Mouse (Mus musculus) liver, embryonic 16.5 days (tissue): ENCODE results near the gene Cntd1. TPM values are rescaled to one million over a fixed set of nuclear protein-coding genes. Genes with fewer than 3 reads are reported as not detected.

Experiments
- ATAC-seq: fragments of 200-750 bp; cut with Nextera tagmentation; 2 replicates; pipeline ENCODE4 v1.8.0; 2017; ENCODE audit warnings: low read depth, mild to moderate bottlenecking, moderate number of reproducible peaks, moderate library complexity
- H3K27ac ChIP-seq: fragments of 300-500 bp; sonication (generic); 2 replicates; pipeline ENCODE4 v1.5.1; 2014; ENCODE audit warnings: mild to moderate bottlenecking, low read length
- H3K27me3 ChIP-seq: fragments of 300-500 bp; sonication (generic); 2 replicates; pipeline ENCODE4 v1.6.1; 2014; ENCODE audit warnings: low read depth, low read length, mixed read lengths; ENCODE audit not compliant: control insufficient read depth, insufficient read depth
- H3K36me3 ChIP-seq: fragments of 300-500 bp; sonication (generic); 2 replicates; pipeline ENCODE4 v1.6.1; 2014; ENCODE audit warnings: mild to moderate bottlenecking; ENCODE audit not compliant: control insufficient read depth, insufficient read depth
- H3K4me1 ChIP-seq: fragments of 300-500 bp; sonication (generic); 2 replicates; pipeline ENCODE4 v1.6.1; 2014; ENCODE audit warnings: low read depth, low read length, mixed read lengths; ENCODE audit not compliant: control insufficient read depth
- H3K4me2 ChIP-seq: fragments of 300-500 bp; sonication (generic); 2 replicates; pipeline ENCODE4 v1.6.1; 2014; ENCODE audit warnings: low read depth, low read length, mixed read lengths
- H3K4me3 ChIP-seq: fragments of 300-500 bp; sonication (generic); 2 replicates; pipeline ENCODE4 v1.5.1; 2014; ENCODE audit warnings: low read depth, mild to moderate bottlenecking, low read length
- H3K9ac ChIP-seq: fragments of 300-500 bp; sonication (generic); 2 replicates; pipeline ENCODE4 v1.6.1; 2014; ENCODE audit warnings: low read depth, low read length
- H3K9me3 ChIP-seq: fragments of 300-500 bp; sonication (generic); replicated peaks from 2 replicates; pipeline ENCODE4 v1.6.1; 2016; ENCODE audit warnings: low read length; ENCODE audit not compliant: control insufficient read depth
- WGBS: fragments of 180-500 bp; shearing (Covaris S2); extraction: QIAGEN DNeasy Blood & Tissue Kit; methylation state at CpG from one replicate; pipeline ENCODE4 v1.1.7; 2014; ENCODE audit not compliant: insufficient replicate concordance; 5-methylcytosine and 5-hydroxymethylcytosine counted together
- polyA plus RNA-seq: library from polyadenylated mRNA; unstranded; fragments of >200 nt; fragmentation: Nextera tagmentation; extraction: Ambion mirVana; gene quantifications from 2 replicates; pipeline ENCODE4 v1.2.1, GENCODE M21; 2015

Gene Cntd1
- 0.70 and 0.74 TPM in 2 replicates for polyA plus RNA-seq

DNA sequence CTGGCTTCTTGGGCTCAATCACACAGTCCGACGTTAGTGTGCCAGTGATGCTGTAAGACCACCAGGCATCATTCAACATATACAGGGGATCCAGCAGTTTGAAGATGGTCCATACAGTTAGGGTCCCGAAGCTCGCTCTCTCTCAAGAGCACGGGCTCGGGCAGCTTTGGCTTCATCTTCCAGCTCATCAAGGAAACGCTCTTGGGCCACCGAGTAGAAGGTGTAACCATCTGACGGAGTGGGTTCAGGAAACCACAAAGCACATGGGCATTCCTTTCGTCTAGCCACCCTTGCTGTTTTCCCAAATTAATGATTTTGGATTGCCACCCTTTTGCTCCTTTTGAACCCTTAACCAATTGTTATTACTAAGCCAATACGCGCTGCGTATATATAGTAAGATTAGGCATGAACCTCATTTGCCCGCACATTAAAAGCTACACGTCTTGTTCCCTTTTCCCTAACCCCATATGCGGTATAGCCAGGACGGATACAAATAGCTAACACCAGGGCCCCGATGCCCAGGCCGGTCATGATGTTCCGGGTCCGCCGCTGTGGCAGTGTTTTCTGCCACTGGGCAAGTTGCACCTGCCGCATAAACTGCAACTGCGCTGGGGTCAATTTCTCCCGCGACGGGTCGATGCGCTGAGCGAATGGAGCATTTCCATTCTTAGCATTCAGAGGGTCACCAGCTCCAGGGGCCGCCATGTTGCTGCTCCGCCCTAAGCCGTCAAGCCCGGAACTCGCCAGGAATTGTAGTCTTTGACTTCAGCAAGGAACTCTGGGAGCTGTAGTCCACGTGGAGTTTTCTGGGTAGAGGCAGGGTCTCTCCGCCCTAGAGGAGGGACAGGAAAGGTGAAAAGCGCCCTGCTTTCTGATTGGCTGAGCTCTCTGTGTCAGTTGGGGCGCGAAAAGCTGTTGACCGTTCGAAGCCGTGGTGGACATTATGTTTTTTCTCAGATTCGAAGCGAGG, at the start of gene Cntd1, which contains the start of gene Coa3:
Gene Cntd1 (plus strand): TSS at position 790 of the 970 bp plus-strand sequence.
Gene Coa3 (minus strand): TSS at position 892 of the 970 bp plus-strand sequence.
- Histone ChIP-seq H3K9ac (peak within 1 kb of the TSS; percentile 76), H3K27me3 (no peaks in the 10 kb centered on the region), H3K4me1 (peaks cover 21% of the 10 kb centered on the region), H3K9me3 (no peaks in the 10 kb centered on the region), H3K36me3 (peaks cover 2% of the 10 kb centered on the region; the same call in 1 of the 2 replicates), H3K27ac (peak within 1 kb of the TSS; percentile 61), H3K4me3 (peak within 1 kb of the TSS; percentile 74), H3K4me2 (peak within 1 kb of the TSS; percentile 66)
- 3% methylated on average over 45 of the region's 45 CpGs for WGBS
- peak; percentile 94 for ATAC-seq

DNA sequence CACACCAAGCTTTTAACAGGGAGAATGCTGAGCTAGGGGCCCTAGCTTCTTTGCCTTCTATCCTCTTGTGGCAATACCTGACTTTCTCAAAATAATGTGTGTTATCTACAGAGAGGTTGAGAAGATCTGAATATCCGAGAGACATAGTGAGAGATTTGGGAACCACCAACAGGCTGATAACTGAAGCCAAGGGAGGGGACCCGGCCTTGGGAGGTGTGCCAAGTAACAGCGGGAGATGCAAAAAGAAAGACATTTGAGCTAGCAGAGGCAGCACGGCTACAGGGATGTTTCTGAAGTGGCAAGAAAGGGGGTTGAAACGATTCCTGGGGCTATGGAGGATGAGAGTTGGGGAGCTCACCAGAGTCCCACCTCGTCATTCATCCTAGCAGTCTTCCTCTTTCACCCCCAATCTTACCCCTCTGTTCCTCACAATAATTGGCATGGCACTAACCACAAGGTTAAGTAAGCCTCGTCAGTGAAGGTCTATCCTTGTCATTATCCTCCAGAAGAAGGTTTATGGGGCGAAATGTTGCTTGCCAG, 49.4 kb upstream of the Cntd1 start:
- Histone ChIP-seq H3K27ac (no peak overlapping the region), H3K4me1 (peaks cover 11% of the 10 kb centered on the region), H3K9me3 (no peaks in the 10 kb centered on the region), H3K4me3 (no peak overlapping the region), H3K4me2 (no peak overlapping the region), H3K9ac (no peak overlapping the region), H3K36me3 (no peaks in the 10 kb centered on the region), H3K27me3 (peaks cover 28% of the 10 kb centered on the region)
- ATAC-seq: no peak
- 23% methylated on average over 8 of the region's 8 CpGs for WGBS

DNA sequence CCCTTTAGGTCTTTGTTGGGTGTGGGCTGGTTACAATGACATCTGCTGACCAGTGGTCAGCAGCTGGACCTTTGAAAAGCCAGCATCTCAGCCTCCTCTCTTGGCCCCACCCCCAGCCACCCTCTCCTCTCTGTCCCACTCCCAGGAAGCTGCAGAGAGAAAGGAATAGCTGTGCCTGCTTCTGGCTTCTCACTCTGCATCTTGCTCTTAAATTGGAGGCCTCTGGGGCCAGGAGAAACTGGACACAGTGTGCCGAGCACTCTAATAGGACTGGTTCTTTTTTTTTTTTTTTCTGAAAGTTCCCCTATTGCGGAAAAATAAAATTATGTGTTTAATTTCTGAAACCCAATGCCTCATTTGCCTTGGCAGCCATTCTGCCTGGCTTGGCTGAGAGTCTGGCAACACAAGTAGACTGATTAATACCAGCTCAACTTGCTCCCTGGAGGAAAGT, 48.7 kb upstream of the Cntd1 start:
- Histone ChIP-seq H3K9me3 (no peaks in the 10 kb centered on the region), H3K4me2 (no peak overlapping the region), H3K9ac (no peak overlapping the region), H3K4me1 (peaks cover 7% of the 10 kb centered on the region), H3K36me3 (no peaks in the 10 kb centered on the region), H3K4me3 (no peak overlapping the region), H3K27ac (no peak overlapping the region), H3K27me3 (peaks cover 28% of the 10 kb centered on the region)
- 24% methylated on average over 2 of the region's 2 CpGs for WGBS
- no peak for ATAC-seq

DNA sequence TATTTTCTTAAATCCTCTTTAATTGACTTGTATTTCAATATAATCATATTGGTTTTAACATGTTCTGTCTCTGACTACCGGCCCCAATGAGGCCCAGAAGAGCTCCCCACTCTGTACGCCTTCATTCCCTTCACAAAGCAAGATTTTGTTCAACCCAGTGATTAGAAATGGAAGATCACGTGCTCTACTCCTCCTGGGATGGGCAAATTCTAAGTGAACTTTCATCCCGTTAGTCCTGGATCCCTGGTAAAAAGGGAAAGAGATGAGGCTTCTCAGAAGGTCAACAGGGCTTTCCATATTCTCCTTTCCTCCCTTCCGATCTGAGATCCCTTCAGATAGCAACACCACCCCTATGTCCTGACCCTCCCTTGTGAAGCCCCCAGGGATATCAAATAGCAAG, 48.3 kb upstream of the Cntd1 start:
- ATAC-seq: no peak
- H3K4me1 ChIP-seq: peaks cover 2% of the 10 kb centered on the region; the same call in 1 of the 2 replicates
- H3K27me3 ChIP-seq: peaks cover 28% of the 10 kb centered on the region
- H3K4me3 ChIP-seq: no peak overlapping the region
- H3K27ac ChIP-seq: no peak overlapping the region
- H3K9ac ChIP-seq: no peak overlapping the region
- 26% methylated on average over 5 of the region's 5 CpGs for WGBS
- no peaks in the 10 kb centered on the region for H3K36me3 ChIP-seq
- H3K4me2 ChIP-seq: no peak overlapping the region
- H3K9me3 ChIP-seq: no peaks in the 10 kb centered on the region

DNA sequence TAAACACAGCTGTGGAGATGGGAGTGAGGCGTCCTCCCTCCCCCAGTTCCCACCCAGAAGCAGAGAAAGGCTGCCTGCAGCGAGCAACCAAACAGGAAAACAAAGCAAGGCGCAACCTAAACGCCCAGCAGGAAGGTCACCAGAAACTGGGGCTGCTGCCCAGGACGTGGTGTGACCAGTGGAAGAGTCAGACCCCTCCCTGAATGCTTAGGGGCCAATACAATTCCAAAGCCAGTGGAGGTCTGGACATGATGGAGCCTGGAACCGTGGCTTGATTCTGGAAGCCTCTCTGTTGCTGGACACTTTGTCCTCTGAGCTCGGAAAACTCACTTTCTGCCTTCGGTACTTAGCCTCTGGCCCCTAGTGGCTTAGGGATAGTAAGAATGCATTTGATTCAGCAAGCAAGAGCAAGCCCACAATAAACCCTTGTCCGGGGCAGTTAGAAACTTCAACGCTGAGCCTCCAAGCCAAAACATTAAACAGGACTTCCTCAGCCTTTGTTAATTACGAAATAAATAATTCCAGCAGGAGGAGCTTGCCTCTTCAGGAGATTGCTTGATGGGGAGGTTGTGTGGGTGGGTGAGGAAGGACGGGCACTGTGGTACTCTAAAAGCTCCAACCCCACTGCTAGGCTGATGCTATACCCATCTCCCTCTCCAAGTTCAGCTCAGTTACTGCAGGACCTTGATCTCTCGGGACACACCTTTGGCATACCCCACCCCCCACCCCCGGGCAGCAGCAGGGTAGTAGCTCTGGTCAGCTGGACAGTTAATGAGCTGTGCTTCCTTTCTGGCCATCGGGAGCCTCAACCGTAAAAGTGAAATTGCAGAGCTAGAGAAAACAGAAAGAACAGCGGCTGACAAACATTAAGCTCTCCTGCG, 47.6 kb upstream of the Cntd1 start:
- Histone ChIP-seq H3K27ac (peak overlapping the region; percentile 33; the same call in 1 of the 2 replicates), H3K4me2 (peak overlapping the region; percentile 40), H3K9ac (no peak overlapping the region), H3K27me3 (peaks cover 28% of the 10 kb centered on the region), H3K9me3 (no peaks in the 10 kb centered on the region), H3K36me3 (no peaks in the 10 kb centered on the region), H3K4me3 (no peak overlapping the region), H3K4me1 (peaks cover 2% of the 10 kb centered on the region; the same call in 1 of the 2 replicates)
- ATAC-seq: no peak
- WGBS: 3% methylated on average over 18 of the region's 18 CpGs

DNA sequence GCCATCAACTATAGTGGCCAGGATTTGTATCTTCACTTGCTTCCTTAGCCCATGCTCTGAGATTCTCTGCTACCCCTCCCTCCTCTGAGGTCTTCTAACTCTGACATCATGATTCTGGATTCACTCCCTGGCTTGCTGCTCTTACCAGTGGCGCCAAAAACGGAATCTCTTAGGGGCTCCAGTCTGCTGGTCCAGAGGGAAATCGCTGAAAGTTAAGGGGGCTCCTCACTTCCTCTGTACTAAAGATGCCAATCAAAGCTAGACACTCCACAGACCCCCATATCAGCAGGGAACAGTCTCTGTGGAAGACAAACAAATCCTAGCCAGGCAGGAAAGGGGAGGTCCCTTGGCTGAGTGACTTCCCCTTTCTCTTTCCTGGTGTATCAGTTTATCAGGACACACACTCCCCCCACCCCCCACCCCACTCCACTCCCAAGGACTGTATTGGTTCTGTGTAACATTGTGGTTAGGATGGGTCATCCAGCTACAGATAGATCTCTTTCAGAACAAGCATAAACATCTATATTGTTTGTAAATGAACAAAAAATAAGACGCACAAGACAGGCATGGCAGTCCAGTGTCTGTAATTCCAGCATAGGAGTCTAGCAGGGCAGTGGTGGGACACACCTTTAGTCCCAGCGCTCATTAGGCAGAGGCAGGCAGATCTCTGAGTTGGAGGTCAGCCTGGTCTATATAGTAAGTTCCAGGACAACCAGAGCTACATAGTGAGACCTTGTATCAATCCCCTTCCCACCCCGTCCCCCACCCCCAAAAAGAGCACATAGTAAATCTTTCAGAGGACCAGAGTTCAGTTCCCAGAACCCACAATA, 46.6 kb upstream of the Cntd1 start:
- Histone ChIP-seq H3K27ac (peak overlapping the region; percentile 33; the same call in 1 of the 2 replicates), H3K4me3 (no peak overlapping the region), H3K4me1 (no peaks in the 10 kb centered on the region; the same call in 1 of the 2 replicates), H3K9me3 (no peaks in the 10 kb centered on the region), H3K9ac (no peak overlapping the region), H3K4me2 (peak overlapping the region; percentile 40; the same call in 1 of the 2 replicates), H3K27me3 (peaks cover 28% of the 10 kb centered on the region), H3K36me3 (no peaks in the 10 kb centered on the region)
- WGBS: 19% methylated on average over 6 of the region's 6 CpGs
- peak; percentile 60 for ATAC-seq

DNA sequence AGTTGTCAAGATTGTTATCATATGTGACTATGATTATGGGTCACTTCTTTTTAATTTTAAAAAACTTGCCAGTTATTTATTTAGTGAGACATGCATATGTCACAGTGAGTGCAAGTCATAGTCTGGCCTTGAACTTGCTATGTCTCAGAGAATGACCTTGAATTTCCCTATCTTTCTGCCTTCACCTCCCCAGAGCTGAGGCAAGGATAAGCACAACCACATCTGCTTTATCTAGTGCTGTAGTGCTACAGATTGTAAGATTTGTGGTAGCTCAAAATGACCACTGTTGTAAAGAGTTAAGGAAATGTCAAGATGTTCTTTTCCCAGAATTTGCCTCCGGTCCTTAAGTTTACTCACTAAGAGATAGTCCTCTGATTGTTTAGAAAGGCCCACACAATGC, 45.6 kb upstream of the Cntd1 start:
- peaks cover 28% of the 10 kb centered on the region for H3K27me3 ChIP-seq
- ATAC-seq: no peak
- H3K9ac ChIP-seq: no peak overlapping the region
- WGBS: 33% methylated on average over 1 of the region's 1 CpGs
- no peaks in the 10 kb centered on the region for H3K36me3 ChIP-seq
- no peaks in the 10 kb centered on the region for H3K9me3 ChIP-seq
- H3K4me3 ChIP-seq: no peak overlapping the region
- H3K4me1 ChIP-seq: no peaks in the 10 kb centered on the region; the same call in 1 of the 2 replicates
- no peak overlapping the region for H3K4me2 ChIP-seq
- no peak overlapping the region for H3K27ac ChIP-seq

DNA sequence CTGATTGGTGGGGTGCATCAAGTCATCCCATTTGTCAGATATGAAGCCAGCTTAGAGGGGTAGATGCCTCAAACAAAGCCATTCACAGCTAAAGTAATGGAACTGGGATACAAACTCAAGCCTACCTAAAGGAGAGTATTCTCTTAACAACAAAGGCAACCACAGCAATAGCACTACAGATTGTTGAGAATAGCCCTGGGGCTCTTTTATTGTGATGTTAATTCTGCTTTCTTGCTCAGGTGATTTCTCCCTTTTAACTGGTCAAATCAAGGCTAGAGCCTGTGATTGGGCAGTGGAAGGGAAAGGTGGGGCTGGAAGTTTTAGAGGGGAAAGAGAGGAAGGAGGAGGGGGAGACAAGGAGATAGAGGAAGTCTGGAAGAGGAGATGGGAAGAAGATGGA, 44.7 kb upstream of the Cntd1 start:
- Histone ChIP-seq H3K27ac (no peak overlapping the region), H3K4me3 (no peak overlapping the region), H3K27me3 (peaks cover 24% of the 10 kb centered on the region), H3K4me1 (no peaks in the 10 kb centered on the region; the same call in 1 of the 2 replicates), H3K9ac (no peak overlapping the region), H3K36me3 (no peaks in the 10 kb centered on the region), H3K9me3 (no peaks in the 10 kb centered on the region), H3K4me2 (no peak overlapping the region)
- ATAC-seq: no peak
